Mouse (Mus musculus) frontal cortex, postnatal 25 days (tissue): ENCODE results near the gene Mrc2.

ENCODE experiments used
- DNase-seq, 2 experiments: peaks; one replicate each; pipeline ENCODE4 v3.0.0; 2022; ENCODE audit warnings: low spot score in 2 of 2

Gene Mrc2

DNA sequence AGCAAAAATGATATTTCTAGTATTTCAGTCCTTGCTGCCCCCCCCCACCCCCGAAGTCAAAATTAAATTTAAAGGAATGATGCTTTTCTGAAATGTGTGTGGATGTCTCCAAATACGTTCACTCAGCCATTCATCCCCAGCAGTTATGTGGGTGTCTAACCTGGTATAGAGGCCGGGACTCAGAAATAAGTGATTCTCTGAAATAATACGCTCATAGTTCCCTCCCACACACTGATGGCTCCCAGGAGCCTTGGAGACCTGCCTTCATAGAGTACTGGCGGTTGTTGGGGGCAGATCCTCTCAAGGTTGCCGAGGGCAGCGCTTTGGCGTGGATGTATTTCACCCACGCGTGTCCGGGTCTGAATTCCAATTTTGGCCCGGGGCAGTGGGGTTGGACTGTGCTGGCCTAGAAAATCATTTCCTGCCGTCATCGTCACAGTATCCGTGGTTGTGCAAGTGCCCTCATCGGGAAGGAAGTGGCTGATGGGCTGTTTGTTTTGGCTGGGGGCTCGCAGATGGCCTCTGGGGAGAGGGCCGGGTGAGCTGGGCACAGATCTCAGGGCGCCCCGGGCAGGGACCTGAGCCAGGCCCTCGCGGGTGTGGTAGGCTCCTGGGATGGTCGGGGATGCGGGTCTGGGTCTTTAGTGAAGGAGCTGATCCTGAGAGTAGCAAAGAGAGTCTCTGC is 19.0 kb downstream of the Mrc2 start:
- no peak for DNase-seq

DNA sequence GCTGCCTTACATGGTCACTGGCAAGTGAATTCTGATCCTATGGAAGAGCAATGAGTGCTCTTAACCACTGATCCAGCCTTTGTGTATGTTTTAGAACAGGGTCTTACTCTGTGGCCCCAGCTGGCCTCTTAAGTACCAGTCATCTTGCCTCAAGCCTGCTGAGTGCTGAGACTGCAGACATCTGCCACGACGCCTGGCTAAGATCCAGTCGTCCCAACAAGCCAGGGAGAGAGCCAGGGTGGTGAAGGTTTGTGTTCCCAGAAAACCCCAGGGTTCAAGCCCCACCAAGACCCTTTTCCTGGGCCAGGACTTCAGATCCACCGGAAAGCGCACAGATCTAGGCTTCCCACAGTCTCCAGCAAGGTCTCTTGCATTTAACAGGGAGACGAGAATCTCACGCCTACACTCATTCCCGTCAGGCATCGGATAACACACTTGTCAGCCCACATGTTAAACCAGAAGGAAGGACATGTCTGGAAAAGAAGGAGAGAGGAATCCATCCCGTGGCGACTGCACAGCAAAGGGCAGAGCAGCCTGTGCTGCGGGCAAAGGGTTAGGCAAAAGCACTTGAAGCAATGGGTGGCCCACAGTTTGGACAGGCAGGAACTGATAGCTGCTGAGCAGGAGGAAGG is 20.0 kb downstream of the Mrc2 start:
- no peak for DNase-seq

DNA sequence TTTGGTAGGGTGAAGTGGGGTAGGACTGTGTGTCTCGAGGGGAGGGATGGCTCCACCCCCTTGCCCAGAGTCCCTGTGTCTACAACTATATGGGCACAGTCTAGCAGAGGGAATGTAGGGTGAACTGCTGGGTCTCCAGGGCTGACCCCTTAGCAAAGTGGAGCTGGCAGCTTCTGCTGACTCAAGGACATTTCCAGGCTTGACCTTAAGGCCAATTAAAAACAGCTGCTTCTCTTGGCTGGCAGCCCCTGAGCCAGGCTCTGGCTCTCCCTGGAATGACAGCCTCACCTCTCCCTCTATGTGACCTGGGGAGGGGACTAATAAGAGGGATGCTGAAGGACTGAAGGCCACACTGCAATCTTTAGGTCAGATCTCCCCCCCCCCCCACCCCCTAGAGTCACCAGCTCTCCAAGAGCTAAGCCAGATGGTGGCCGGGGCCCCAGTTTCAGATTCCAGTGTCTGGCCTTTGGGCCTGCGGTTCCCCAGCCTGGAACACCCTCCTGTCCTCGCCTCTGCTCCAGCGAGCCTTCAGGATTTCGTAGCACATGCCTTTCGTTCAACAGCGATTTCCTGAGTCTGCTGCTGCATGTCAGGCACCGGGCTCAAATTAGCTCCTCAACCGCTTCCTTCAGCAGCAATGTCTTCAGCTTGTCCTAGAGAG is 20.7 kb downstream of the Mrc2 start:
- no peak for DNase-seq

DNA sequence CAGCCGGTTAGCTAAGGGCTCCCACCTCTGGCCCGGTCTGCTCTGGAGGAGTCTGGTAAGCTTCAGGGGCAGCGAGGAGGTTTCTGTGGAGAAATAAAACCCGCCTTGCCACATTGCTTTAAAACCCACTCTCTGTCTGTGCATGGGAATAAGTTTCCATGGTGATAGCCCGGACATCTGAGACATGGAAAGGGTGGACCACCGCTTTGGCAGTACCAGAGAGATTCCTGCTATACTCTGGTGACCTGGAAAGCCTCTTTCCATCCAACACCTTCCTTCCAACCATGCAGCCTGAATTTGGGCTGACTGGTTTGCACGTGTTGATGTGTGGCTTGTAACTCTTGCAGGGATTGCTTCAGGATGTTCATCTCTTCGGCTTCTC is 21.2 kb downstream of the Mrc2 start:
- DNase-seq, result no peak

DNA sequence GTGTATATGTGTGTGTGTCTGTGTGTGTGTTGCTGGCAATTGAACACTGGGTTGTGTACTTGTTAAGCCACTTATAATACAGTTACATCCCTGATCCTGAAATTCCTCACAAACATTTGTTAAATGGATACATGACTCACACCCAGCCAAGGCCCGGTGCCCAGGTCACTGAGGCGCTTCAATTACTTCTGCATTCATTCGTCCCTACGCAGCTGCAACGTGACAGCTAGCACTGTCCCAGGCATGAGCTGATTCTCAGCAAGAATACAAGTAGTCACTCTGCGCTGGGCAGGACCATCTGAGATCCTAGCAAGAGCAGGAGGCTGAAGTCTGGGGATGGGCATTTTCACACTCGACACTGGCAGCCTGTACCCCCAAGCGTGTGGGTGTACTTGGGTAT is 22.9 kb downstream of the Mrc2 start:
- no peak for DNase-seq

DNA sequence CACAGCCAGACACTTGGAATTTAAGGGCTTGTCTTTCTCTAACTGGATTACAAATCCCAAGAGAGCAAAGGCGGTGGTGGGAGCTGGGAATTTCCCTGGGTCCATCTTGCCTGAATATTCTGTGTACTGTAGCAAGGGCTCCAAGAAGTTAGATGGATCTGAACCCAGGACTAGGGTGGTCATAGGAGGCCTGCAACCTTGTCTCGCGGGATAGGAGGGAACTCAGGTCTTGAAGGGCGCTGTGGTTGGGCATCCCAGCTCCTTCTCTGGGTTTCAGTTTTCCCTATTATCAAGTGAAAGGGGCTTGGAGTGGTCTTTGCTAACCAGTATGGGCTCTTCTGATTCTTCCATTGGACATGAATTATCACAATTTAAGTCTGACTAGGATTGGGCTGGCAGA is 23.7 kb downstream of the Mrc2 start:
- DNase-seq, result no peak

DNA sequence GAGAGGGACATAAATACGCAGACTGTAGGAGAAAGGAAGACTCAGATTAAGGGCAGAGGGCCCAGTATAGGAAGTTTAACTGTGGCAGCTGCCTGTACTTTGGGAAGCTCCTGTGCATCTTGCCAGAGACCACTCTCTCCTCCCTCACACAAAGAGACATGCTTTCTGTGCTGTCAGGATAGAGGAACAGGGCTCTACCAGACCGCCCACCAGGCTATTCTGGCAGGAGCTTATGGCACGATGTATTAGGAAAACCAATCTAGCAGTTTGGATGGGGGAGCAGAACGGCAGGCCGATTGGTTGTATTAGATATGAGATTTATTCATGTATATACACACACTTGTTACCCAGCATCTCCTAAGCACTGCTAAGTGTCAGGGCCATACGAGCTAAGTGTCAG is 25.3 kb downstream of the Mrc2 start:
- DNase-seq, result no peak

DNA sequence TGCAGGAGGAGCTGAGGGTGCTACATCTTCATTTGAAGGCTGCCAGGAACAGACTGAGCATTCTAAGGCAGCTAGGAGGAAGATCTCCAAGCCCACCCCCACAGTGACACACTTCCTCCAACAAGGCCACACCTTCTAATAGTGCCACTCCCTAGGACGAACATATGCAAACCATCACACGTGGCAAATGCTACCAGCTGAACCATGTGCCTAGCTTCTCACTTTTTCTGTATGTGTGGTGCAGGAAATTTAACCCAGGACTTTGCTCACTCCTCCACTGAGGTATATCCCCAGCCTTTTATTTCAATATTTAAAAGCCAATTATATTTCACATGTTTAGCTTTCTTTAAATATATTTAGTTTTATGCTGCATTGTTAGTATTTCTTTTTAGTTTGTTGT is 28.6 kb downstream of the Mrc2 start:
- DNase-seq, result no peak

DNA sequence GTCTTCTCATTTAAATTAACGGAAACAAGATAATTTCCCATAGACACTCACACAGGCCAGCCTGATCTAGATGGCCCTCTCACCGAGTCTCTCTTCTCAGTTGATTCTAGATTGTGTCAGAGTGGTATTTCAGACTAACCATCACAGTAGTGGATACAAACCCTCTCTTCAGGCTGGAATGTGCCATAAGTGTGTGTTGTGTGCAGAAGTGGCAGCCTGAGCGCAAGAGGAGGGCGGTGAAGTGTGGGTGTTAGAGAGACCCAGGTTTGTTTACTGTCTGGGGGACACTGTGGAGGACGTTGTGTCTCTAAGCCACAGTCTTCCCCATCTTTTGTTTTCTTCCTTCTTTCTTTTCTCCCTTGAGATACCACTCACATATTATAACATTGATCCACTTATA is 31.1 kb downstream of the Mrc2 start:
- DNase-seq, result no peak

DNA sequence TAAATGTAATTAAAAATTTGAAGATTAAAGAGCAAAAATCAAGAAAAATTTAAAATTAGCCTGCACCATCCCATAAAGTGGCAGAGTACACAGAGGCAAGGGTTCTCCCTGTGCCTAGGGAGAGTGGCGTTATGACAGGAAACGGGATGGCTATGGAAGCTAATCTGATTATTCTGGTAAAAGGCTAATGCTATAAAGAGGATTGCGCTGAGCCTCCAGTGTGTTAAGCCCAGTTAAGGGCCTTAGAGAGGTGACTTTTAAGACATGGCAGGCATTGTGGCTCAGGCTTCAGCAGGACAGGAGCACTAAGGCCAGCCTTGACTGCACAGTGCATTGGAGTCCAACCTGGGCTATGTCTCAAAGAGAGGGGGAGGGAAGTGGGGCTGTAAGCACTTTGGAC is 34.7 kb downstream of the Mrc2 start:
- no peak for DNase-seq

DNA sequence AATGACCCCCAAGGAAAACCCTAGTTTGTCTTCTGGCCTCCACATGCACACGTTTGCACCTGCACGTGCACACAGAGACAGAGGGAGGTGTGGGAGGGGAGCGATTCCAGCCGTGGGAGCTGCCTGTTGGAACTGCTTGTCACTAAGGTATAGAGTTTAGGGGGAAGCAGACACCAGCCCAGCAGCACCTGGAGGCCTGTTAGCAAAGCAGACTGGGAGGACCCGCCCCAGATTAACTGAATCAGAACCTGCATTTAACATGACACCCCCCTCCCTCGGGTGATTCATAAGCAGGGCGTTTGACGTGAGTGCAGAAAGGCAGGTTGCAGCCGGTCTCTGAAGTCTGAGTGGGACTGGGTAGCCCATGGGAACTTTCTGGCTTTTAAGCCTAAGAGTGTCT is 37.5 kb downstream of the Mrc2 start:
- no peak for DNase-seq

DNA sequence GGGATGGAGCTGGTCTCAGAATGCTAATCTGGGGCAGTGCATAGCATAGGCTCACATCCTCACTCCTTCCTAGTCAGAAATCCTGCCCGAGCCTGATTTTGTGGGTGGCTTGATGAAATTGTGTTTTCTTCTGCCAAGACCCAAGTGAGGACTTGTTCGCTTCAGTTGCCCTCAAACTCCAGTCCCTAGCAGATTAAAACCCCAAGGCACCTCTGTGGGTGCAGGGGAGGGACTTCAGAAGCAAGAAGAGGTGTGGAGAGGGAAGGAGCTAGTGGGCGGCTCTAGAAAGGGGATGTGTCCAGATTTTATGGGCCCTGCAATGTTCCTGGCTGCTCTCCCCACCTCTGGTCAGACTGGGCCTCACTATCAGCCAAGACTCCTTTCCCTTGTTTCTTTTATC is 38.7 kb downstream of the Mrc2 start:
- no peak for DNase-seq

DNA sequence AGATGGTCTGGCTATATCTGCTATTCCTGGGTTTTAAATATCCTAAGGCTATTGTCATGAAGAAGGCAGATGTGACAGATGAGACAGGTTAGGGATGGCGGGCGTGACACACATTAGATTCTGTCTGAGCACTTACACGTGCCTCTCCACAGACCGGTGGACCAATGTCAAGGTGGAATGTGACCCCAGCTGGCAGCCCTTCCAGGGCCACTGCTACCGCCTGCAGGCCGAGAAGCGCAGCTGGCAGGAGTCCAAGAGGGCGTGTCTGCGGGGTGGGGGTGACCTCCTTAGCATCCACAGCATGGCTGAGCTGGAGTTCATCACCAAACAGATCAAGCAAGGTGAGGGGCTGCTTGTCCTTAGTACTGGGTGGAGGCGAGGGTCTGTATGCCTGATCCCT is 39.3 kb downstream of the Mrc2 start:
- no peak for DNase-seq

DNA sequence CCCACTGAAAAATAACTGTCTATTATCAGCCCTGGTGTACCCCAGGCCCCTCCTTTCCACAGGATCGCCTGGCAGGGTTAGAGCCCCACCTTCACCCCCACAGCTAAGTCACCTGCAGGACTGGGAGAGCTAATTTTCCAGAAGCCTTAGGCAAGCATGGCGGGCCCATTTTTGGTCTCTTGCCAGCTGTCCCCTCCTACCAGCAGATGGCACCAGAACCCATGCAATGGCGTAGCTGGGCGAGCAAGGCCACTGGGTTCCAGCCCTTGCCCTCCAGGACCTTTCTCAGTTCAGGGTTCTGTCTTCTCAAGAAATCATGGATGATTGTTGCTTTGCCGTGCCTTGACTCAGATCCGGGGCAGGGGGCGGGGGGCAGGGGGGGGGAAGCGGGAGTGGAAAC is 40.0 kb downstream of the Mrc2 start:
- DNase-seq, result peak; percentile 58 to 64

DNA sequence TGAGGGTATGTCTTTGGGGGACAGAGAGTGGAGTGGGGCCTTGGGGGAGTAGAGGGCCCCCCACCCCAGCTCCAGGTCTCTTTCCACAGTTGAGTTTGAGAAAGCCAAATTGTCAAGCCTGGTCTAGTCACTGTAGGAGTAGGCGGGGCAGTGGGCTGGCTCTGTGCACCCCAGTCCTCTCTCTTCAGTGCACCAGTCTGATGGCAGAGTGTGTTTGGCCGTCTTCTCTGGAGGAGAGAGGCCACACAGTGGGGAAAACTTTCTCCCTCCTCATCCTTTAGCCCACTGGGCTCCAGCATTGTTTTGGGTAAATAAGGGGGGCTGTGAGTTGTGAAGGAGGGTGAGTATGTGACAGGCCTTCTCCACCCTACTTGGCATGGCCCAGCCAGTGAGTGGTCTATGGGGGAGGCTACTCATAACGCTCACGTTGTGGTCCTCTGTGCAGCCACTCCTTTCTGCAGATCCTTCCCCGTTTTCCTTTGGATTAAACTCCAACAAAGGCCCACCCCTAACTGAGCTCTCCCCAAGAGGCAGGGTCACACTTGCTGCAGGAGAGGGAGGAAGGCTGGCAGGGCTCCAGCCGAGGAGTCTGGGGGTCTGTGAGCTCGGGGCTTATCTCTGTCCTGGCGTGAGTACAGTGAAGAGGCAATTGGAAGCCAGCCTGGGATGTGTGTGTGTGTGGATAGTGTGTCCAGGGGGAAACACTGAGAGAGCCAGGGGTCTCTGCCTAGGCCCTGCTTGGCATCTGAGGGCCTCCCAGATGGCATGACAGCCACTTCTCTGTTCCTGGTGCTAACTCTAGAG is 41.6 kb downstream of the Mrc2 start:
- DNase-seq, result no peak

DNA sequence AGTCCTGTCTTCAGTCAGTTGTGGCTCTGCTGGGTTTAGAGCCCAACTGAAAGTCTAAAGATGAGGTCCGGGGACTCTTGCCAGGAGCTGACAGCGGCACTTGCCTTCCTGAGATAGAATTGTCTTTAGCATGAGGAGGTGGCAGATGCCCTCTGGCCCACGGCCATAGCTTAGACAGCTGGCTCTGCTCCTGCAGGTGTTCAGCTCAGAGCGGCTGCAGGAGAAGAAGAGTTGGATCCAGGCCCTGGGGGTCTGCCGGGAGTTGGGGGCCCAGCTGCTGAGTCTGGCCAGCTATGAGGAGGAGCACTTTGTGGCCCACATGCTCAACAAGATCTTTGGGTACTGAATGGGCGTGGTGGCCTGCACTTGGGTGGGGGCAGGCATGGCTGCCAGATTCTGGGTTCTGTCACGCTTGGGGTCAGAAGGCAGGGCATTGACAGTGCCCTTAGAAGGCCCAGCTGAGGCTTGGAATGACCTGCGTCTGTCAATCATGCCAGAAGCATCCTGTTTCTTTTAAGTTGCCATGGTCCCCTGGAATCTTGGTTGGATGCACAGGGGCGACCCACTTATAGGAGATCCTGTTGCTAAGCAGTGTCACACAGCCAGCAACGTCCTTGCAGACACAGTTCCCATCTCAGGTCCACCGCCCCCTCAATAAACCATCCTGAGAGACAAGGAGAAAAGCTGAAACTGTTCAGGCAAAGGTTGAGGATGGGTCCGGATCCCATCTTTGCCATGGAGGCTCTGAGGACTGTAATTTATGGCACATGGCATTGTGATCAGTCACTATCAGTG is 46.4 kb downstream of the Mrc2 start:
- no peak for DNase-seq

DNA sequence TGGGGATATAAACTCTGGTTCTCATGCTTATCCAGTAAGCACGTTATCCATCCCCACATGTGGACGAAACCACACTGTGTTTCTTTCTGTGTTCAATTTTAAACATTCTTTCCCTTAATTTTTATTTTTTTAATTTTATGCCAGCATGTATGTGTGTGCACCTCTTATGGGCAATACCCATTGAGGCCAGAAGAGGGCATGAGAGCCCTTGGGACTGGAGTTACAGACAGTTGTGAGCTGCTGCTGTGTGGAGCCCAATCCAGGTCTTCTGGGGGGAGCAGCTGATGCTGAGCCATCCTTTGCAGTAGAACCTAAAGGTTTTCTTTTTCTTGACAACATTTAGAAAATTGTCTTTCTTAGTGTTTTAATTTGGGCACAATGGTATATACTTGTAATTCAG is 52.8 kb downstream of the Mrc2 start:
- DNase-seq, result no peak

DNA sequence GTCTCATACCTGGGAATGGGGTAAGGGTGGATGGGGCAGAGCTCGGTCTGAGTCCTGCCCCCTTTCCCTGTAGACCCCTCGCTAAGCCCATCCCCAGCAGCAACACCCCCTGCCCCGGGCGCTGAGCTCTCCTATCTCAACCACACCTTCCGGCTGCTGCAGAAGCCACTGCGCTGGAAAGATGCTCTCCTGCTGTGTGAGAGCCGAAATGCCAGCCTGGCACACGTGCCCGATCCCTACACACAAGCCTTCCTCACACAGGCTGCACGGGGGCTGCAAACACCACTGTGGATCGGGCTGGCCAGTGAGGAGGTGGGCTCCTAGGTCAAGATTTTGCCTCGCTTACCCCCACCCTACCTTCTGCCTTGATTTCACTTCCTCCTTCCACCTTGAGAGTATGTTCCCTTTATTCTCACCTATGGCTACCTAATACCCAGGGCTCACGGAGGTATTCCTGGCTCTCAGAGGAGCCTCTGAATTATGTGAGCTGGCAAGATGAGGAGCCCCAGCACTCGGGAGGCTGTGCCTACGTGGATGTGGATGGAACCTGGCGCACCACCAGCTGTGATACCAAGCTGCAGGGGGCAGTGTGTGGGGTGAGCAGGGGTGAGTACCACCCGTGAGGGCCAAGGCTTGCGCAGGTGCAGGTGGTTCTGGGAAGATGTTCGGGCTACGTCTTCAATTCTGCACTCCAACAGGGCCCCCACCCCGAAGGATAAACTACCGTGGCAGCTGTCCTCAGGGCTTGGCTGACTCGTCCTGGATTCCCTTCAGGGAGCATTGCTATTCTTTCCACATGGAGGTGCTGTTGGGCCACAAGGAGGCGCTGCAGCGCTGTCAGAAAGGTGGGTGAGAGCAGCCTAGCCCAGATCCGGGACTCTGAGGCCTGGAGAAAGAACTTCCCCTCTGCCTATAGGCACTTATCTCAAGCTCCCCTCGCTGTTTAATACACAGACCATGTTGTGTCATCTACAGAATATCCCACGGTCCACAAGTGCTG is 55.0 kb downstream of the Mrc2 start:
- peak; percentile 76 to 86 for DNase-seq

DNA sequence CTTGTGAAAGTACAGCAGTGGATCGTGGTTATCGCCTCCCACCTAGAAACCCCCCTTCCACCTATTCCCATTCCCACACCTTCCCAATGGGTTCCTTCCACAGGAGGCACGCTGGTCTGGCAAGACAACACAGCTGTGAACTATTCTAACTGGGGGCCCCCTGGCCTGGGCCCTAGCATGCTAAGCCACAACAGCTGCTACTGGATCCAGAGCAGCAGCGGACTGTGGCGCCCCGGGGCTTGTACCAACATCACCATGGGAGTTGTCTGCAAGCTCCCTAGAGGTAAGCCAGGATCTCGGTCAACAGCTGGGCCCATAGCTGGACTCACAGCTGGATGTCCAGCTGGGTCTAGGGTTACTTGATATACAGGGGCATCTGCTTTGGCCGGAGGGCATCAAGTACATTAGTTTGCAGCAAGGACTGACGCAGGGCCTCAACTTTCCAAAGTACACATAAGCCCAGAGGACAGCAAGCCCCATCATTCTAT is 56.1 kb downstream of the Mrc2 start:
- DNase-seq, result no peak

DNA sequence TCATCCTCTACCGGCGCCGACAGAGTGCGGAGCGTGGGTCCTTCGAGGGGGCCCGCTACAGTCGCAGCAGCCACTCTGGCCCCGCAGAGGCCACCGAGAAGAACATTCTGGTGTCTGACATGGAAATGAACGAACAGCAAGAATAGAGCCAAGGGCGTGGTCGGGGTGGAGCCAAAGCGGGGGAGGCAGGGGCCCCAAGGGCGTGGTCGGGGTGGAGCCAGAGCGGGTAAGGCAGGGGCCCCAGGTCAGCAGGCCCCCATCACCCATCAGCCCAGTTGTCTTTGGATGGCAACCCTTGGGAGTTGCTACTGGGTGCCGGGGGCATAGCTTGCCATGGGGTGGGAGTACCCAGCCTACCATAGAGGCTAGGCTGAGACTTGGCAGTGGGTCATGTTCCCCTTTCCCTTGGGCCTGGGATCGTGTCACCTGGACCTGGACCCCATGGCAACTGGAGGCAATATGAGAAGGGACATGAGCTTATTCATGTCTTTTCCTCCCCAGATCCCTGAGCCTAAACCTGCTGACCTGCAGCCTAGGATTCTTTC is 57.4 kb downstream of the Mrc2 start:
- DNase-seq, result no peak
